Mouse (Mus musculus) Patski (cell line): Measurements from ENCODE around the gene Map2k6. TPM values are rescaled to one million over a fixed set of nuclear protein-coding genes. Genes with fewer than 3 reads are reported as not detected.
A peak's percentile ranks its signal among the peaks of the same experiment; 100 is the strongest.

Source experiments
- ATAC-seq: fragments of 100-300 bp; one replicate; pipeline ENCODE4 v1.8.0; 2021
- CTCF ChIA-PET: fragments of 350-600 bp; sonication (Branson Sonifier 250); formaldehyde crosslinking; loops from one replicate; lab custom pipeline; 2022; ENCODE audit warnings: inconsistent platforms; lab: Charles Lee
- POLR2A ChIA-PET: fragments of 350-600 bp; sonication (Branson Sonifier 250); formaldehyde crosslinking; loops from one replicate; lab custom pipeline; 2022; ENCODE audit warnings: antibody characterized with exemption, inconsistent platforms; lab: Charles Lee
- DNase-seq: peaks from one replicate; pipeline ENCODE4 v3.0.0-alpha.2; 2011; ENCODE audit warnings: low read depth, low spot score
- H3K27me3 ChIP-seq: fragments of 371-371 bp; one replicate; pipeline ENCODE4 v1.5.1; 2021
- CTCF ChIP-seq: fragments of 100-300 bp; IDR thresholded peaks from one replicate; pipeline ENCODE4 v1.5.1; 2021
- in situ Hi-C: fragments of 300-500 bp; cut with MboI; formaldehyde crosslinking; loops from 3 replicates; pipeline ENCODE4 v1.11.1; 2018; ENCODE audit warnings: low pct_unique_long_range_greater_than_20kb, mixed read lengths
- polyA plus RNA-seq: library from polyadenylated mRNA; unstranded; gene quantifications from one replicate; pipeline ENCODE4 v1.2.3, GENCODE M21; 2021

Gene Map2k6
- polyA plus RNA-seq, 1 experiment from 2014 or later: 14.3 TPM

GRCm38 (mm10) chr11:110538206-110538605 is 139.3 kb downstream of the Map2k6 start:
- no peaks in the 10 kb centered on the region for H3K27me3 ChIP-seq
- DNase-seq (no peak), ATAC-seq (no peak)
- POLR2A ChIA-PET: interaction anchor here (0.6 kb wide), 1 partner anchor 477 kb away, joined by 3 read pairs; no protein-coding TSS in a partner anchor
- in situ Hi-C loops: no loop called here
- CTCF ChIA-PET: interaction anchor here (0.6 to 2.8 kb wide), 7 partner anchors 11 to 979 kb away, joined by 3 to 15 read pairs (median 3); partner anchors contain the start of gene Kcnj2
- TF ChIP-seq CTCF: no peak

GRCm38 (mm10) chr11:110541933-110542332 is 143.0 kb downstream of the Map2k6 start:
- no peaks in the 10 kb centered on the region for H3K27me3 ChIP-seq
- no peak for ATAC-seq
- CTCF ChIA-PET: no interaction called here
- DNase-seq: no peak
- in situ Hi-C loops: loop anchor here (5.0 to 10.0 kb wide), 3 partner anchors 515 to 983 kb away; no protein-coding TSS in a partner anchor
- no peak for TF ChIP-seq CTCF
- POLR2A ChIA-PET: no interaction called here

GRCm38 (mm10) chr11:110544419-110545210 is 145.7 kb downstream of the Map2k6 start:
- peak; percentile 99 for ATAC-seq
- CTCF ChIA-PET: no interaction called here
- peak; percentile 33 for DNase-seq
- in situ Hi-C loops: loop anchor here (5.0 to 10.0 kb wide), 3 partner anchors 513 to 980 kb away; no protein-coding TSS in a partner anchor
- TF ChIP-seq CTCF: no peak
- POLR2A ChIA-PET: interaction anchor here (0.8 kb wide), 1 partner anchor 12 kb away, joined by 3 read pairs; no protein-coding TSS in a partner anchor
- no peaks in the 10 kb centered on the region for H3K27me3 ChIP-seq

GRCm38 (mm10) chr11:110545416-110545815 is 146.5 kb downstream of the Map2k6 start:
- in situ Hi-C loops: loop anchor here (10.0 kb wide), 1 partner anchor 979 kb away; no protein-coding TSS in a partner anchor
- peak; percentile 28 for DNase-seq

GRCm38 (mm10) chr11:110551471-110551967 is 152.6 kb downstream of the Map2k6 start:
- no peaks in the 10 kb centered on the region for H3K27me3 ChIP-seq
- ChIA-PET POLR2A (no interaction called here), CTCF (no interaction called here)
- DNase-seq: no peak
- ATAC-seq: no peak
- in situ Hi-C loops: no loop called here
- no peak for TF ChIP-seq CTCF

More at GRCm38 (mm10) chr11:110545416-110545815, 146.5 kb downstream of the Map2k6 start:
- CTCF ChIA-PET: interaction anchor here (0.9 kb wide), 1 partner anchor 19 kb away, joined by 3 read pairs; no protein-coding TSS in a partner anchor
- no peak for TF ChIP-seq CTCF
- no peaks in the 10 kb centered on the region for H3K27me3 ChIP-seq
- POLR2A ChIA-PET: no interaction called here
- no peak for ATAC-seq

- DNase-seq (no peak), ATAC-seq (no peak)
- in situ Hi-C loops: no loop called here
- POLR2A ChIA-PET: interaction anchor here (0.6 kb wide), 1 partner anchor 48 kb away, joined by 3 read pairs; no protein-coding TSS in a partner anchor
- CTCF ChIA-PET: interaction anchor here (1.1 kb wide), 1 partner anchor 10 kb away, joined by 4 read pairs; no protein-coding TSS in a partner anchor
- H3K27me3 ChIP-seq: no peaks in the 10 kb centered on the region
- TF ChIP-seq CTCF: no peak
Measured at GRCm38 (mm10) chr11:110562320-110563081, 163.6 kb downstream of the Map2k6 start.

GRCm38 (mm10) chr11:110563272-110563671 is 164.3 kb downstream of the Map2k6 start:
- DNase-seq (no peak), ATAC-seq (no peak)
- in situ Hi-C loops: no loop called here
- ChIA-PET POLR2A (interaction anchor here (0.6 kb wide), 1 partner anchor 49 kb away, joined by 3 read pairs; no protein-coding TSS in a partner anchor), CTCF (no interaction called here)
- no peak for TF ChIP-seq CTCF
- no peaks in the 10 kb centered on the region for H3K27me3 ChIP-seq

GRCm38 (mm10) chr11:110563801-110564200 is 164.9 kb downstream of the Map2k6 start:
- CTCF ChIA-PET: interaction anchor here (1.8 kb wide), 1 partner anchor 18 kb away, joined by 3 read pairs; no protein-coding TSS in a partner anchor

GRCm38 (mm10) chr11:110566307-110566706 is 167.4 kb downstream of the Map2k6 start:
- DNase-seq (no peak), ATAC-seq (no peak)
- ChIA-PET CTCF (interaction anchor here (1.0 kb wide), 1 partner anchor 42 kb away, joined by 3 read pairs; no protein-coding TSS in a partner anchor), POLR2A (no interaction called here)
- H3K27me3 ChIP-seq: no peaks in the 10 kb centered on the region
- no peak for TF ChIP-seq CTCF
- in situ Hi-C loops: no loop called here

More at GRCm38 (mm10) chr11:110563801-110564200, 164.9 kb downstream of the Map2k6 start:
- no peak for TF ChIP-seq CTCF
- no peak for ATAC-seq
- DNase-seq: no peak
- POLR2A ChIA-PET: no interaction called here
- in situ Hi-C loops: no loop called here
- H3K27me3 ChIP-seq: no peaks in the 10 kb centered on the region
